Mouse (Mus musculus) fat pad, adult 2 months (tissue): ENCODE results near the gene Klhl31.

ENCODE experiments used
- DNase-seq: peaks from one replicate; pipeline ENCODE4 v3.0.0-alpha.2; 2011; ENCODE audit warnings: low read depth, low spot score; ENCODE audit errors: extremely low read depth

Klhl31 gene

GRCm38 (mm10) chr9:77636450-77636951, at the start of gene Klhl31:
Gene Klhl31 (plus strand): TSS chr9:77636500.
- DNase-seq: no peak

- peak; percentile 52 for DNase-seq
These were observed 49.3 kb upstream of the Klhl31 start for GRCm38 (mm10) chr9:77586806-77587591.

- no peak for DNase-seq
These were observed 48.7 kb upstream of the Klhl31 start for GRCm38 (mm10) chr9:77587616-77588015.

- no peak for DNase-seq
These were observed 46.8 kb upstream of the Klhl31 start for GRCm38 (mm10) chr9:77589496-77589895.

- DNase-seq: no peak
These were observed 43.9 kb upstream of the Klhl31 start for GRCm38 (mm10) chr9:77592423-77592822.

GRCm38 (mm10) chr9:77595006-77595626, 41.2 kb upstream of the Klhl31 start:
- no peak for DNase-seq

- DNase-seq: no peak
These were observed 39.9 kb upstream of the Klhl31 start for GRCm38 (mm10) chr9:77596355-77596754.

GRCm38 (mm10) chr9:77598560-77598959, 37.7 kb upstream of the Klhl31 start:
- DNase-seq: no peak

GRCm38 (mm10) chr9:77602302-77603266, 33.7 kb upstream of the Klhl31 start:
- DNase-seq: no peak

- DNase-seq: no peak
These were observed 32.3 kb upstream of the Klhl31 start for GRCm38 (mm10) chr9:77603965-77604509.

GRCm38 (mm10) chr9:77607295-77607694, 29.0 kb upstream of the Klhl31 start:
- no peak for DNase-seq

- no peak for DNase-seq
These were observed 28.5 kb upstream of the Klhl31 start for GRCm38 (mm10) chr9:77607840-77608239.

- no peak for DNase-seq
These were observed 25.5 kb upstream of the Klhl31 start for GRCm38 (mm10) chr9:77610811-77611210.

- no peak for DNase-seq
These were observed 24.0 kb upstream of the Klhl31 start for GRCm38 (mm10) chr9:77612349-77612748.

- DNase-seq: no peak
These were observed 20.4 kb upstream of the Klhl31 start for GRCm38 (mm10) chr9:77615868-77616267.

- DNase-seq: no peak
These were observed 19.5 kb upstream of the Klhl31 start for GRCm38 (mm10) chr9:77616796-77617195.

- DNase-seq: no peak
These were observed 18.5 kb upstream of the Klhl31 start for GRCm38 (mm10) chr9:77617751-77618150.

- no peak for DNase-seq
These were observed 17.9 kb upstream of the Klhl31 start for GRCm38 (mm10) chr9:77618392-77618791.

- no peak for DNase-seq
These were observed 16.2 kb upstream of the Klhl31 start for GRCm38 (mm10) chr9:77620077-77620476.

GRCm38 (mm10) chr9:77620482-77620881, 15.8 kb upstream of the Klhl31 start:
- DNase-seq: no peak

- DNase-seq: no peak
These were observed 13.4 kb upstream of the Klhl31 start for GRCm38 (mm10) chr9:77622874-77623273.
